Mouse (Mus musculus) E14TG2a.4 (cell line): Measurements from ENCODE around the gene Tcf7l2.

Experiments
- CTCF ChIP-seq: conservative IDR thresholded peaks from 2 replicates; pipeline ENCODE4 v1.5.1; 2014; ENCODE audit warnings: low read length
- NANOG ChIP-seq: IDR thresholded peaks from 2 replicates; pipeline ENCODE4 v1.6.1; 2014; ENCODE audit warnings: borderline replicate concordance, low read length, mixed read lengths

DNA sequence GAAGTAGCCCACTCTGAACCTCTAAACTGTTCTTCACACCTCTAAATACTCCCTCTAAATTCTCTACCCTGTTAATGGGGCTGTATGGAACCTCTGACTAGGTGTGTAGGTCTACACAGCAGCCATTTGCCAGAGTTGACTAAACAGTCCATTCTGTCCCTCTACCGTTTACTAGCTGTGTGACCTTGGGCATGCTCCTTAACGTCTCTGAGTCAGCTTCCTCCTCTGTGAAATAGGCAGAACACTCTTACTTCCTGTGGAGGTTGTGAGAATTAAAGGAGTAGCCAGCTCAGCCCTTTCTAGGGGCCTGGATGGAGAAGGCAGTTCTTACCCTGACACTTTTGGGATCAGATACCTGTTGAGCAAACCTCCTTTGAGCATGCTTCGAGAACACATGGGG, 120.9 kb downstream of the Tcf7l2 start:
- TF ChIP-seq CTCF (no peak), NANOG (no peak)
